Mouse (Mus musculus) cerebellum, adult 2 months (tissue): Measurements from ENCODE around the gene Zpbp.

ENCODE experiments used
- CTCF ChIP-seq: fragments of 200-500 bp; IDR thresholded peaks from 2 replicates; pipeline ENCODE4 v1.5.1; 2011; ENCODE audit warnings: low read depth, mild to moderate bottlenecking, control low read depth, low read length, moderate library complexity, borderline replicate concordance; ENCODE audit not compliant: insufficient read depth
- POLR2A ChIP-seq: fragments of 200-500 bp; IDR thresholded peaks from 2 replicates; pipeline ENCODE4 v1.6.1; 2011; ENCODE audit warnings: low read length, control low read depth, borderline replicate concordance; ENCODE audit not compliant: insufficient read depth

GRCm38 (mm10) chr11:11462561-11462890, 318 bp upstream of the Zpbp start:
- TF ChIP-seq CTCF (no peak), POLR2A (no peak)
